Comparison of ENCODE assay signal across 8 mouse cellular contexts in genomic region chr16:5884746-5885689, GRCm38 (mm10). TPM values are rescaled to one million over a fixed set of nuclear protein-coding genes. Genes with fewer than 3 reads are reported as not detected.
A peak's percentile ranks its signal among the peaks of the same experiment; 100 is the strongest.
DNase-seq lines count a peak whose midpoint lies in the region; ATAC-seq and TF ChIP-seq lines count a peak whose summit lies in the region.

Rbfox1 (plus strand) TSS chr16:5885355.

- peak within 1 kb of the TSS; percentile 25 for H3K4me2 ChIP-seq in liver, embryonic 12.5 days
- no peak within 1 kb of the TSS for H3K4me2 ChIP-seq in liver, postnatal 0 days (ENCODE audit: low read depth, low read length)
- peak within 1 kb of the TSS; percentile 87 for H3K4me2 ChIP-seq in midbrain, embryonic 13.5 days (replicated peaks)

- H3K36me3 ChIP-seq in liver, embryonic 12.5 days = no peaks in the 10 kb centered on the region
- no peaks in the 10 kb centered on the region for H3K36me3 ChIP-seq in liver, postnatal 0 days (replicated peaks; ENCODE audit: insufficient read depth, low read length)
- H3K36me3 ChIP-seq in midbrain, embryonic 13.5 days = no peaks in the 10 kb centered on the region

- 4% methylated on average over 68 of the region's 69 CpGs for WGBS in liver, embryonic 12.5 days (ENCODE audit: insufficient replicate concordance)
- WGBS in liver, postnatal 0 days (ENCODE audit: insufficient replicate concordance) = 1% methylated on average over 64 of the region's 69 CpGs
- WGBS in midbrain, embryonic 13.5 days = under 1% methylated on average over 69 of the region's 69 CpGs

- no peaks in the 10 kb centered on the region for H3K4me1 ChIP-seq in liver, embryonic 12.5 days
- H3K4me1 ChIP-seq in liver, postnatal 0 days (ENCODE audit: insufficient read depth) = no peaks in the 10 kb centered on the region
- peaks cover 17% of the 10 kb centered on the region for H3K4me1 ChIP-seq in midbrain, embryonic 13.5 days (replicated peaks)

- no peak within 1 kb of the TSS for H3K4me3 ChIP-seq in liver, embryonic 12.5 days
- no peak within 1 kb of the TSS for H3K4me3 ChIP-seq in liver, postnatal 0 days (ENCODE audit: low read depth, low read length)
- peak within 1 kb of the TSS; percentile 62 for H3K4me3 ChIP-seq in midbrain, embryonic 13.5 days (replicated peaks)

- no peaks in the 10 kb centered on the region for H3K9me3 ChIP-seq in liver, embryonic 12.5 days (replicated peaks)
- no peaks in the 10 kb centered on the region for H3K9me3 ChIP-seq in liver, postnatal 0 days (ENCODE audit: low read length)
- H3K9me3 ChIP-seq in midbrain, embryonic 13.5 days = no peaks in the 10 kb centered on the region

- no peak for TF ChIP-seq CTCF in liver, postnatal 0 days (IDR thresholded peaks at IDR 0.05; ENCODE audit: low read depth)

- H3K27me3 ChIP-seq in liver, embryonic 12.5 days (replicated peaks) = peaks cover 34% of the 10 kb centered on the region
- peaks cover 14% of the 10 kb centered on the region for H3K27me3 ChIP-seq in liver, postnatal 0 days (ENCODE audit: insufficient read depth, low read length)
- H3K27me3 ChIP-seq in midbrain, embryonic 13.5 days = peaks cover 36% of the 10 kb centered on the region

- no peak for TF ChIP-seq EP300 in liver, postnatal 0 days (IDR thresholded peaks at IDR 0.05; ENCODE audit: low read depth)

- H3K9ac ChIP-seq in liver, embryonic 12.5 days = no peak within 1 kb of the TSS
- H3K9ac ChIP-seq in liver, postnatal 0 days (replicated peaks) = no peak within 1 kb of the TSS
- peak within 1 kb of the TSS; percentile 74 for H3K9ac ChIP-seq in midbrain, embryonic 13.5 days (replicated peaks)

- no peak within 1 kb of the TSS for H3K27ac ChIP-seq in liver, embryonic 12.5 days
- no peak within 1 kb of the TSS for H3K27ac ChIP-seq in liver, postnatal 0 days (ENCODE audit: low read depth)
- no peak within 1 kb of the TSS for H3K27ac ChIP-seq in midbrain, embryonic 13.5 days

- DNase-seq in liver, postnatal 0 days = no peak
- peak; percentile 54 for DNase-seq in embryo, embryonic 11 days
- DNase-seq in gastrocnemius, postnatal 36 days = no peak
- DNase-seq in kidney, postnatal 4 days = peak; percentile 18 to 41
- DNase-seq in B cell, adult 2 months = no peak

- intact Hi-C loops in gastrocnemius, postnatal 36 days (cut with DNase I) = no loop called here

- no peak for ATAC-seq in liver, embryonic 12.5 days
- ATAC-seq in liver, postnatal 0 days = no peak
- ATAC-seq in midbrain, embryonic 13.5 days = peak; percentile 71
- no peak for ATAC-seq in inflammation-experienced regulatory T-cells, adult 6 months

RNA-seq across cellular contexts. Expression of gene Rbfox1, which starts in this region (rescaled TPM):
- polyA plus RNA-seq in liver, embryonic 12.5 days (2016; fragmentation: Nextera tagmentation; extraction: Ambion mirVana) = 0.18 and 0.21 TPM in 2 replicates
- polyA plus RNA-seq in liver, postnatal 0 days (2015; fragmentation: Nextera tagmentation; extraction: Ambion mirVana) = 0.12 and 0.30 TPM in 2 replicates
- total RNA-seq in gastrocnemius, postnatal 36 days (2021) = 100 to 1,000 TPM; 186 to 195 TPM
- polyA plus RNA-seq in midbrain, embryonic 13.5 days (2015; fragmentation: Nextera tagmentation; extraction: Ambion mirVana) = 96.6 and 103 TPM in 2 replicates
- not detected for polyA plus RNA-seq in inflammation-experienced regulatory T-cells, adult 6 months (2017; shearing (Covaris generic))

Comparison
In these comparisons a context has a peak if more than half of its experiments do, and no peak if none do; other contexts are left out.
1. RNA of gene Rbfox1 (polyA plus RNA-seq): 96.6 to 103 TPM in midbrain, embryonic 13.5 days; 0.18 to 0.21 TPM in liver, embryonic 12.5 days, 0.12 to 0.30 TPM in liver, postnatal 0 days and not detected in inflammation-experienced regulatory T-cells, adult 6 months; every median in the first group is over 10 times any median in the second.
2. DNase-seq: peak in embryo, embryonic 11 days (single experiment) and kidney, postnatal 4 days (2 of 2); none in liver, postnatal 0 days (single experiment), gastrocnemius, postnatal 36 days (0 of 2) and B cell, adult 2 months (0 of 2).